ENCODE assay signal across 8 mouse cellular contexts in the genomic region with DNA sequence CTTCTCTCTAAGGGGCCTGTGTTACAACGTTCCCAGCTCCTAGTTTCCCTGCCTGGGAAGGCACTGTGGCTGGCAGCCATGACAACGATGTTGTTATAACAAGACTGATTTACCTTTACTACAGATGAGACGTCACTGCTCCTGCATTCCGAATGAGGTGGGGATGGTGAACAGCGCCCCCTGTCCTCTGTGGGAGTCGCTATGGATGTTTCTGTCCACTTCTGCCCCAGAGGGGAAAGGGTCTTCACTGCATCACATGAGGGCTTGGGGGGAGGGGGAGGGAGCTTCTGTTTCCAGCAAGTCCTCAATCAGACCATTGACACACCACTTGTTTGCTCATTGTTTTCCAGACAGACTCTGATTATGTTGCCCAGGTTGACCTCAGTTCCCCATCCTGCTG. TPM values are rescaled to one million over a fixed set of nuclear protein-coding genes. Genes with fewer than 3 reads are reported as not detected.
DNase-seq lines count a peak whose midpoint lies in the region; ATAC-seq and TF ChIP-seq lines count a peak whose summit lies in the region.

No protein-coding gene starts in this region.

- WGBS in intestine, postnatal 0 days: 31% methylated on average over 6 of the region's 6 CpGs
- 29% methylated on average over 6 of the region's 6 CpGs for WGBS in intestine, embryonic 16.5 days

- ATAC-seq in intestine, postnatal 0 days: no peak
- no peak for ATAC-seq in intestine, embryonic 16.5 days

- intact Hi-C loops in gastrocnemius, postnatal 14 days (cut with DNase I; ENCODE audit: low total_unique reads): no loop called here

- no peak overlapping the region for H3K9ac ChIP-seq in intestine, postnatal 0 days (ENCODE audit: low read depth, low read length)
- H3K9ac ChIP-seq in intestine, embryonic 16.5 days (ENCODE audit: low read depth, low read length): no peak overlapping the region

- no peak overlapping the region for H3K4me2 ChIP-seq in intestine, postnatal 0 days (replicated peaks; ENCODE audit: low read depth)
- H3K4me2 ChIP-seq in intestine, embryonic 16.5 days (ENCODE audit: low read depth, low read length): no peak overlapping the region

- TF ChIP-seq CTCF in intestine, postnatal 0 days (IDR thresholded peaks at IDR 0.05; ENCODE audit: low read depth): peak; percentile 62

- H3K4me3 ChIP-seq in intestine, postnatal 0 days (ENCODE audit: low read depth, low read length): no peak overlapping the region
- H3K4me3 ChIP-seq in intestine, embryonic 16.5 days (ENCODE audit: low read length): no peak overlapping the region

- no peaks in the 10 kb centered on the region for H3K4me1 ChIP-seq in intestine, postnatal 0 days (replicated peaks; ENCODE audit: control insufficient read depth, insufficient read depth, low read length)
- no peaks in the 10 kb centered on the region for H3K4me1 ChIP-seq in intestine, embryonic 16.5 days (ENCODE audit: control insufficient read depth, insufficient read depth, low read length)

- no peaks in the 10 kb centered on the region for H3K9me3 ChIP-seq in intestine, postnatal 0 days (ENCODE audit: control insufficient read depth)
- no peaks in the 10 kb centered on the region for H3K9me3 ChIP-seq in intestine, embryonic 16.5 days (ENCODE audit: control insufficient read depth, low read length)

- no peaks in the 10 kb centered on the region for H3K36me3 ChIP-seq in intestine, postnatal 0 days (ENCODE audit: control insufficient read depth, insufficient read depth)
- H3K36me3 ChIP-seq in intestine, embryonic 16.5 days (ENCODE audit: control insufficient read depth, insufficient read depth, low read length): no peaks in the 10 kb centered on the region

- DNase-seq in thymus, postnatal 4 days: peak; percentile 25
- DNase-seq in thymus, postnatal 10 days (ENCODE audit: low spot score in 2 of 2): no peak
- peak; percentile 52 for DNase-seq in forelimb bud, embryonic 11.5 days (ENCODE audit: low read depth, low spot score)
- DNase-seq in right cerebral cortex, postnatal 14 days: no peak
- no peak for DNase-seq in MN1 (ENCODE audit: low spot score)
- DNase-seq in gastrocnemius, postnatal 14 days: no peak

- H3K27me3 ChIP-seq in intestine, postnatal 0 days (replicated peaks; ENCODE audit: control insufficient read depth, insufficient read depth, low read length): no peaks in the 10 kb centered on the region
- no peaks in the 10 kb centered on the region for H3K27me3 ChIP-seq in intestine, embryonic 16.5 days (replicated peaks; ENCODE audit: control insufficient read depth, insufficient read depth, low read length)

- no peak overlapping the region for H3K27ac ChIP-seq in intestine, postnatal 0 days (ENCODE audit: low read depth, low read length)
- H3K27ac ChIP-seq in intestine, embryonic 16.5 days (ENCODE audit: low read length): no peak overlapping the region

RNA-seq across cellular contexts. Expression of a gene that starts 27.0 kb away (rescaled TPM):
- polyA plus RNA-seq in intestine, postnatal 0 days (2015; fragmentation: Nextera tagmentation; extraction: Ambion mirVana): 1.0 and 1.1 TPM in 2 replicates
- 1.2 and 1.4 TPM in 2 replicates for polyA plus RNA-seq in intestine, embryonic 16.5 days (2015; fragmentation: Nextera tagmentation; extraction: Ambion mirVana)
- under 1 TPM; 0.09 to 0.10 TPM for total RNA-seq in gastrocnemius, postnatal 14 days (2021)

Comparison
In these comparisons a context has a peak if more than half of its experiments do, and no peak if none do; other contexts are left out.
1. DNase-seq: peak in thymus, postnatal 4 days (single experiment) and forelimb bud, embryonic 11.5 days (single experiment); none in thymus, postnatal 10 days (0 of 2), right cerebral cortex, postnatal 14 days (single experiment), MN1 (single experiment) and gastrocnemius, postnatal 14 days (single experiment).